Comparison of ENCODE assay signal across 21 mouse cellular contexts in the genomic region with DNA sequence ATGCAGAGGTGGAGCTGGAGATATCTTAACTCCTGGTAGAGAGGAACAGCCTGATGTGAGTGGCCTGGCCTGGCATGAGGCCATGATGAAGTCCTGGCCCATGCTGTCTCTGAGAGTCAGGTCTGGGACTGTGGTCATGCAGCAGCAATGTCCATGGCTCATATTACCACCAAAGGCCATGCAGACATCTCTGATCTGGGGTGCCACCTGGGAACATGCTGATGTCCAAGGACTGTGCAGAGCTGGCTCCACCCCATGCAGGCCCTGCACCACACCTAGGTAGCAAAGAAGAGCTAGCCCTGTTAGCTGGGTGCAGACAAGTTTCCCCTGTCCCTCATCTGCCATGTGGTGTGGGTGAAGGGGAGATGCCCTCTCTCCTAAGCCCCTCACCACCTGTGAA.
DNase-seq lines count a peak whose midpoint lies in the region; ATAC-seq and TF ChIP-seq lines count a peak whose summit lies in the region.
"Had no signal": no experiment of that assay in that cellular context is flagged by ENCODE, and none has a peak within 500 bp of the region (broad histone marks: within the 10 kb centered on the region; RNA-seq: fewer than 3 reads in every experiment).

No protein-coding gene starts in this region.

- H3K9ac ChIP-seq in kidney, postnatal 0 days (ENCODE audit: low read depth, low read length): no peak overlapping the region
- no peak overlapping the region for H3K9ac ChIP-seq in midbrain, embryonic 11.5 days (ENCODE audit: low read length)
- H3K9ac ChIP-seq in midbrain, embryonic 16.5 days (ENCODE audit: low read depth, low read length): no peak overlapping the region
- H3K9ac ChIP-seq: forebrain, embryonic 15.5 days; heart, embryonic 13.5 days; hindbrain, embryonic 14.5 days had no signal

- no peak overlapping the region for H3K27ac ChIP-seq in kidney, postnatal 0 days
- H3K27ac ChIP-seq in midbrain, embryonic 11.5 days (ENCODE audit: low read depth, low read length): no peak overlapping the region
- H3K27ac ChIP-seq in midbrain, embryonic 16.5 days (ENCODE audit: low read length): no peak overlapping the region
- H3K27ac ChIP-seq: forebrain, embryonic 15.5 days; heart, embryonic 13.5 days; hindbrain, embryonic 14.5 days had no signal

- no peaks in the 10 kb centered on the region for H3K36me3 ChIP-seq in kidney, postnatal 0 days (ENCODE audit: insufficient read depth, low read length)
- H3K36me3 ChIP-seq in midbrain, embryonic 11.5 days (ENCODE audit: control insufficient read depth, insufficient read depth, low read length): no peaks in the 10 kb centered on the region
- no peaks in the 10 kb centered on the region for H3K36me3 ChIP-seq in midbrain, embryonic 16.5 days (ENCODE audit: control insufficient read depth, insufficient read depth, low read length)
- H3K36me3 ChIP-seq: forebrain, embryonic 15.5 days; G1E; heart, embryonic 13.5 days had no signal

- no peak for TF ChIP-seq CTCF in kidney, postnatal 0 days (IDR thresholded peaks at IDR 0.05; ENCODE audit: low read depth)

- no peaks in the 10 kb centered on the region for H3K27me3 ChIP-seq in kidney, postnatal 0 days (ENCODE audit: insufficient read depth, low read length)
- no peaks in the 10 kb centered on the region for H3K27me3 ChIP-seq in midbrain, embryonic 11.5 days (ENCODE audit: control insufficient read depth, insufficient read depth, low read length)
- no peaks in the 10 kb centered on the region for H3K27me3 ChIP-seq in midbrain, embryonic 16.5 days (ENCODE audit: control insufficient read depth, insufficient read depth, low read depth, low read length)
- H3K27me3 ChIP-seq: forebrain, embryonic 15.5 days; heart, embryonic 13.5 days had no signal

- no peak overlapping the region for H3K4me2 ChIP-seq in kidney, postnatal 0 days (ENCODE audit: low read length)
- no peak overlapping the region for H3K4me2 ChIP-seq in midbrain, embryonic 11.5 days
- no peak overlapping the region for H3K4me2 ChIP-seq in midbrain, embryonic 16.5 days (ENCODE audit: low read length)
- H3K4me2 ChIP-seq: forebrain, embryonic 15.5 days; heart, embryonic 13.5 days; hindbrain, embryonic 14.5 days had no signal

- H3K4me3 ChIP-seq in kidney, postnatal 0 days (replicated peaks; ENCODE audit: low read depth, low read length): no peak overlapping the region
- H3K4me3 ChIP-seq in midbrain, embryonic 11.5 days (ENCODE audit: low read depth, low read length): no peak overlapping the region
- H3K4me3 ChIP-seq in midbrain, embryonic 16.5 days (ENCODE audit: low read depth, low read length): no peak overlapping the region
- H3K4me3 ChIP-seq: forebrain, embryonic 15.5 days; heart, embryonic 13.5 days had no signal

- H3K9me3 ChIP-seq in kidney, postnatal 0 days (replicated peaks; ENCODE audit: low read length): no peaks in the 10 kb centered on the region
- H3K9me3 ChIP-seq in midbrain, embryonic 11.5 days (ENCODE audit: control insufficient read depth, low read length): no peaks in the 10 kb centered on the region
- no peaks in the 10 kb centered on the region for H3K9me3 ChIP-seq in midbrain, embryonic 16.5 days (replicated peaks; ENCODE audit: control insufficient read depth, low read length, poor library complexity, severe bottlenecking)
- H3K9me3 ChIP-seq: forebrain, embryonic 15.5 days; G1E; heart, embryonic 13.5 days had no signal

- H3K4me1 ChIP-seq in kidney, postnatal 0 days (replicated peaks; ENCODE audit: insufficient read depth, low read length): no peaks in the 10 kb centered on the region
- H3K4me1 ChIP-seq in midbrain, embryonic 11.5 days (ENCODE audit: control insufficient read depth, insufficient read depth, low read length): no peaks in the 10 kb centered on the region
- no peaks in the 10 kb centered on the region for H3K4me1 ChIP-seq in midbrain, embryonic 16.5 days (ENCODE audit: control insufficient read depth, insufficient read depth, low read length)
- H3K4me1 ChIP-seq: forebrain, embryonic 15.5 days; heart, embryonic 13.5 days had no signal

- peak; percentile 45; the same call in 1 of the 2 replicates for ATAC-seq in cerebellum, adult (ENCODE audit: insufficient number of reproducible peaks, low FRiP score, low TSS enrichment)
- 0 out of 2 replicates have a peak, but pooled peaks have one; percentile 33 for ATAC-seq in kidney, postnatal 0 days (replicated peaks; ENCODE audit: low FRiP score, low read depth)
- ATAC-seq in midbrain, embryonic 11.5 days (ENCODE audit: low FRiP score): 0 out of 2 replicates have a peak, but pooled peaks have one; percentile 22
- ATAC-seq in midbrain, embryonic 16.5 days: no peak
- ATAC-seq: CD4-positive, CD25-positive, alpha-beta regulatory T cell, adult 4 months; forebrain, embryonic 15.5 days had no signal

- no peak for DNase-seq in cerebellum, adult 11-12 months
- no peak for DNase-seq in kidney, postnatal 0 days (ENCODE audit: low spot score)
- no peak for DNase-seq in kidney, postnatal 4 days
- no peak for DNase-seq in midbrain, embryonic 11.5 days (ENCODE audit: low spot score, missing footprints)
- DNase-seq in layer of hippocampus, postnatal 25 days (ENCODE audit: extremely low spot score in 1 of 2, low spot score in 1 of 2): no peak
- DNase-seq: adrenal gland, adult 8-10 months; adrenal gland, postnatal 36 days; B cell, adult 2 months; cerebellum, adult 11 months; cerebellum, adult 9-10 months; cerebellum, postnatal 25 days; gastrocnemius, postnatal 36 days; heart, adult 11 months; heart, postnatal 36 days had no signal
